Mouse (Mus musculus): ENCODE measurements around the gene Olfr1418. TPM values are rescaled to one million over a fixed set of nuclear protein-coding genes. Genes with fewer than 3 reads are reported as not detected.
A peak's percentile ranks its signal among the peaks of the same experiment; 100 is the strongest.
"Not testable (repeated sequence)": the region's sequence is repeated elsewhere in the genome, so short reads cannot be mapped to it uniquely, and the experiment has no call there.

The Olfr1418 gene
- total RNA-seq (2021): not detected
- long read RNA-seq, experiment 1: 0 reads
- long read RNA-seq, experiment 2: 0 reads

GRCm38 (mm10) chr19:11860966-11861365 lies at the start of gene Olfr1418:
Gene Olfr1418 (minus strand): TSS chr19:11861066.
- no peak for DNase-seq

DNA sequence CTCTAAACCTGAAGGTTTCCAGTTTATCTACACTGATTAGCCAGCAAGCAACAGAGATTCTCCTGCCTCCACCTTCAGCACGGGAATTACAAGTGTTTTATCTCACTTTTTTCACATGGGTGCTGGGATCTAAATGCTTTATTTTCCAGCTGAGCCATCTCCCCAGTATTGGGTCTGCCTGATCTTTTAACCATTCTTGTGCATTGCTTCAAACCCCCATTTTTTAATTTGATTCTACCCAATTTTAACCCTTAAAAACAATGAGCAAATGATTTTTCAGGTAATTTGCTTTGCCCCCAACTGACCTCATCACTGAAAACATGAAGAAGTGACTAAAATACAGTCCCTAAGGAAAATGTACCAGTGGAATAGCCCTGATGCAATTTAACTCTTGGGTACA lies 25.4 kb upstream of the Olfr1418 start, which contains the start of gene Olfr1420:
Olfr1420 (plus strand) TSS at position 301 of the 400 bp plus-strand sequence.
- no peak for DNase-seq

DNA sequence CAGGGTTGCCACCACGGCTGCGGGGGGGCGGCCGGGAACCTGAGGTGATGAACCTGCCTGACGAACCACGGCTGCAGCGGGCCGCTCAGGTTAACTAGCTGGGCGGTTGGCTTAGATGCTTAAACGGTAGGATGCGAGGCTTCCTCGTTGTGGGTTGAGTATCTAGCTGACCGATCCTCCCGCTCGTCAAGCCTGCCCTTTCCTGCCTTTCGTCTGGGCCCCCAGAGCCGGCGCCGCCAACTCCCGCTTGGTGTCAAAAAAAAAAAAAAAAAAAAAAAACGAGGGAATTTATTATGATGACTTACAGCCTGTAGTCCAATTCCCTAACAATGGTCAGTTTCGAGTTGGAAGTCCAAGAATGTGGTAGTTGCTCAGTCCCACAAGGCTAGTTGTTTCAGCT lies 17.5 kb upstream of the Olfr1418 start:
- not testable (repeated sequence) for DNase-seq

GRCm38 (mm10) chr19:11875006-11875405 lies 14.1 kb upstream of the Olfr1418 start, which contains the start of gene Olfr1419:
Gene Olfr1419 (minus strand): TSS chr19:11875106.
- DNase-seq: no peak

GRCm38 (mm10) chr19:11867837-11868236 lies 7.0 kb upstream of the Olfr1418 start:
- no peak for DNase-seq

DNA sequence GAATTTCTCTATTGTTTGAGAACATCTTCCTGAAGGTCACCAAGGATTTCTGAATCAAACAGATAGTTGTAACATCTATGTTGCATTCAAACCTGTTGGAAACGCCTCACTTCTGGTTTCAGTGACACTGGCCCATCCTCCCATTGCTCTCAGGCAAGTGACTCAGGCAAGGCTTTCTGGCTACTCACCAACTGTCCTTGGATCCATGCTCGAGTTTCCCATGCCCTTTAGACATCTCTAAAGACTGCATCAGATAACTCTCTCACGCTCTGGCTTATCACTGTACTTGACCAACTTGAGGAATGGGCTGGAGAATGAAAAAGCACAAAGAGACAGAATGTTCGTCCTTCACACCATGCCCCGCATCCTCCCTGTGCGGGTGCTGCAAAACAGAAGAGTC lies 4.4 kb downstream of the Olfr1418 start:
- DNase-seq: peak; percentile 64

DNA sequence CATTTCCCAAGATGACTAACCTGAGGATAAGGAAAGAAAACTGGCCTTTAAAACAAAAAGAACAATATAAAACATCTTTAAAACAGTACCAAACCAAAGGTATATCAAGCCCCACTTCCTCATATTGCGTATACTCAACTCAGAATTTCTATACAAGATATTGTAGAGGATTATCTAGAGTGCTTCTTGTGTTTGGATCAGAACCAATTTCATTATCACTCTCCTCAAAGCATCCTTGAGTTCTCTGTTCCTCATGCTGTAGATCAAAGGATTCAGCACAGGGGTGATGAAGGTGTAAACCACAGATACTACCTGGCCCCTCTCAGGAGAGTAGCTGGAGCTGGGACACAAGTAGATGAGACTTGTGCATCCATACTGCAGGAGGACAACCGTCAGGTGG lies 6.0 kb downstream of the Olfr1418 start:
- no peak for DNase-seq

GRCm38 (mm10) chr19:11852652-11853051 lies 8.2 kb downstream of the Olfr1418 start:
- no peak for DNase-seq

GRCm38 (mm10) chr19:11846333-11846732 lies 14.5 kb downstream of the Olfr1418 start:
- DNase-seq: no peak

DNA sequence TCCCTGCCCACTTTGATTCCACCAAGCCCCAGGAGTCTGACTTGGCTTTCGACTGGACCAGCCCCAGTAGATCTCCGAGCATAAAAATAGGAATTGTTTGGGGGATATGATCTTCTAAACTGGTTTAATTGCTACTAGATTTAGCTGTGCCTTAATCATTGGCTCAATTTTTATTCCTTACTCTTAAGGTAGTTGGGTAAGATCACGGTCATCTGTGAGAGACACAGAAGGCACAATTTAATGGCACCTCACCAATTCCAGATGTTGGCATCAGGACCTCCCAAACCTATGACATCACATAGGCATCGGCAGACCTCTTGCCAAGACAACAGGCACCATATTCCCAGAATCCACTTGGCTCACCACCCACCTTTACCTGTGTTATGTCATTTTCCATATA lies 21.7 kb downstream of the Olfr1418 start, which contains the start of gene Olfr1417:
Olfr1417 (minus strand) TSS at position 101 of the 400 bp plus-strand sequence.
- DNase-seq: no peak

- no peak for DNase-seq
Observed at GRCm38 (mm10) chr19:11823346-11824065, 37.4 kb downstream of the Olfr1418 start.

GRCm38 (mm10) chr19:11820211-11820610 lies 40.7 kb downstream of the Olfr1418 start:
- DNase-seq: no peak

DNA sequence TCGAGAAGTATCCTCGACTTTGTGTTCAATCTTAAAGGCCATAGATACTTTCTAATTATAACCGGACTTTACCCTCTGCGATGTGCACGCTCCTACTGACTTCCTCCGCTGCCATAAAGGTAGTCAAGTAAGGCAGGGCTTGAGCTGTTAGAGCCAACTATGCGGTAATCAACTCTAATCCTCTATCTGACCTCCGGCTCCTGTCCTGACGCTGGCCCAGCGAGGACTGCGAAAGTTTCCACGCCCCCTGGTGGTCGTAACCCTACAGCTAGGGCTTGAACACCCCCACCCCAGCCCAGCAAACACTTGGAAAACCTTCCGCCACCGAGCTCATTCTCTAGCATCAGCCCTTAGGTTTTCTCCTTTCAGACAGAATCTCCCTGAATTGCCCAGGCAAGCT lies 41.1 kb downstream of the Olfr1418 start:
- peak; percentile 89 for DNase-seq

DNA sequence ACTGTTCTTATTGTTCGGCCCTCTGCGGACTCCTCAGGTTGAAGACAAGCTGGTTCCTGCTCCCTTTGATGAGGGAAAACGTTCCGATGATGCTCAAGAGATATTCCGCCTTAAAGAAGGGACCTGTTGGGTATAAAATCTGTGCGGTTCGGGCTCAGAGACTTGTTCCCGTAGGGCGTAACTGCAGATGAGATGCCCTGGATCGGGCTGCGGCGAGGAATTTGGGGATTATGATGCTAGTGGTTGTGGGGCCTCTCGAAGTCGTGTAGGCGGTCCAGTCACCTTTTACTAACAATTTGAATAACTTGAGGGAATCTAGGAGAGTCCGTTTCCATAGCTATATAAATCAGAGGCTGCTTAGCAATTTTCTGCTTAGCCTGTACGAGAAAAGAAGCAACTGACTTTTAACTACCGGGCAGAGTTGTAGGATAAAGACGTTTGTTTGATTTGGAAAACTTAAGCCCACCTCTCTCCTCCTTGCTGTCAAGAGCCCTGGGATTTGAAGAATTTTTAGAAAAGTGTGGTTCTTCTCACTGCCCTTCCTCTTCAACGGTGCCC lies 41.6 kb downstream of the Olfr1418 start, which contains the start of gene Stx3:
Stx3 (minus strand) TSS at position 261 of the 558 bp plus-strand sequence.
- peak; percentile 10 for DNase-seq

DNA sequence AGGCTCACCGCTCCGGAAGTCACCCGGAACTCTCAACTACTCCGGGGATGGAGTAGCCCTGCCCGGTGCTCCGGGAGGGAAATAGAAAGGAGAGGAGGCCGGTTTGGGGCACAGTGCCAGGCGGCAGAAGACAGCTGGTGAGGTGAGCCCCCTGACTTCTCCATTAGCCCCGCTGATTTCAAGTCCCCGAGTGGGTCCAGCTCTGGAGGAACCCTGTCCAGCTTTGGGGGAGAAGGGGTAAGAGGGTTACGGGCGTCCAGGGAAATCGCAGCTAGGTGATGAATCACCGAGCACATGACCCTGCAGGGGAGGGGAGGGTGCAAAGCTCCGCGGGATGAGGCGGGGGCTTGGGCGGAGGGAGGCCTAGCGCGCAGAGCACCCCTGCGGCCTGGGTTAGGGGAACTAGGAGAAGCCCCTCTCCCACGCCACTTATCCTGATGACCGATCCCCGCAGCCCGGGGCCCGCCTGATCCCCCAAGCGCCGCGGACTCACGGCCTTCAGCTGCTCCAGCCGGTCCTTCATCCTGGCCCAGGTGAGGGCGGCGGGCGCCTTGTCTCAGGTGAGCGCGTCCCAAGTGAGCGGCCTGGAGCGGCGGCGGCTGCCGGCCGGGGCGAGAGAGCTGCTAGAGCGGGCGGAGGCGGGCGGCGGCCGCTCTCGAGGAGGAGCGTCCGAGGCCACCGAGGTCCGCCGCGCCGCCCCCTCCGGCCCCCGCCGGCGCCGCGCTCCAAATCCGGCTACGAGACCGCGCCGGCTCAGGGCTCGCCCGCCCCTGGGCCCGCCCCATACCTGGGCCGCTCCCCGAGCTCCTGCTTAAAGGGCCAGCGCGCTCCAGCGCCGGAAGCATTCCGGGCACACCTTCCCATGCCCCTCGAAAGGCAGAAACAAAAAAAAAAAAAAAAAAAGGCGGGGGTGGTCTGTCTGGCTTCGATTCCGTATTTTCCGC lies 42.4 kb downstream of the Olfr1418 start:
- peak; percentile 77 for DNase-seq

DNA sequence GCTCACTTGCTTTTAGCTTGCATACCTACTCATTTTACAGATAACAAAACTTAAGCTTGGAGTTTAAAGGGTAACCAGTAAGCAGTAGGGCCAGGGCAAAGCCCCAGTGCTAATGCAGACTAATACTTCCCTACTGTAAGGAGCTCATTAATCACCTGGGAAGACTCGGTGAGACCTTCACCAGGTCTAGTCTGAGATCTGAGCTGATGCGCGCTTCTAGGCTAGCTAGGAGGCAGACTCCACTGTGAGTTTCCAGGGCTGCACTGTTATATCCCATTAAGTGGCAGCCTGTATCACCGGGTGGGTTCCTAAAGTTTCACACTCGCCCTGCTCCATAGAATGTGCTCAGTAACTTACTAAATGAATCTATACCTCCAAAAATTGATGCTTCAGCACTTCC lies 43.3 kb downstream of the Olfr1418 start:
- no peak for DNase-seq

DNA sequence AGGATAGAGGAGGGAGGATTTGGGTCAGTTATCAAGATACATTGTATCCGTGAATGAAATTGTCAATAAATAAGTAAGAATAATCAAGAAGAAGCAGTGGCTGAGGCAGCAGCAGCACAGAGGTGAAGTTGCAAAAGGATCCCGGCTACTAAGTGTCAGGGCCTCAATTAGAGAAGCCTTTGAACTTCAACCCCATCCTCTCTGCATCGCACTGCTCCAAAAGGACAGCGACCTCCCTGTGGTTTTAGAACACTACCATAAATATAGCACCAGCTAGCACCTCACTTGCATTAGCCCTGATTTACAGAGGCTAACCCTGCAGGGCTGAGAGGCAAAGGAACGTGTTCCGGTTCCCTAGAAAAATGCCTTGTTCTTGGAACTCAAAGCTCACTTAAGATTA lies 44.2 kb downstream of the Olfr1418 start:
- DNase-seq: no peak

- DNase-seq: no peak
Observed at GRCm38 (mm10) chr19:11814742-11815333, 46.0 kb downstream of the Olfr1418 start.

DNA sequence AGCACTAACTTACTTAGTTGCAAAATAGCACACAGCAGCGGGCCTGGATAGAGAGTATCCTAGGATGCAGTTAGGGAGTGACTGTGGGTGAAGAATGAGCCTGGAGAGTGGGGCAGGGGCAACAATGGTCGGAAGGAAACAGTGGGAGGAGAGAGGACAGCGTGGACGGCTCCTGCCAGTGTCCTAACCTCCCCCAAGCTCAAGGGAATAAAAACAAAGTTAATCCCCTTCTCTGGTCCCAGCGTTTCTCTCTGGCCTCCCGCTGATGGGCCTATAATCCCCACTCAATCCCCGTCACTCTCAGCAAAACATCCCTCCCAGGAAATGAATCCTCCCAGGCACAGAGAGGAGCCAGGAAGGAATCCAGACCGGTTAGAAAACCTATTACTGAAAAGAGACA lies 47.2 kb downstream of the Olfr1418 start:
- DNase-seq: no peak

DNA sequence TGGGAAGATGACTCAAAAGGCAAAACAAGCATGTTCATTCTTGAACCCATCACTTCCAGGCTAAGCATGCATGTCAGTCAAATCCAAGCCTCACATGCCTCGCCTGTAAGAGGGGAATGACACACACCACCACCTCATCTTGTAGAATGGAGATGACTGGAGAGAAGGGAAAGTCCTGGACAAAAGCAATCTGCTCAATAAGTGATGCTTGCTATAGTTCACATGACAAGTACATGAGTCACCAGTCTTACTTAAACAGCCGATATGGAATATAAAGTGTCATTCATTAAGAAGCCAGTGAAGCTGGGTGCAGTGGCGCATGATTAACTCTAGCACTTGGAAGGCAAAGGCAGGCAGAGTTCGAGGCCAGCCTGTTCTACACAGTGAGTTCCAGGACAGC lies 47.7 kb downstream of the Olfr1418 start:
- DNase-seq: no peak

- DNase-seq: peak; percentile 14
Observed at GRCm38 (mm10) chr19:11811688-11812365, 49.0 kb downstream of the Olfr1418 start.

All from adrenal gland, postnatal 10 days (tissue).